Mouse (Mus musculus) C2C12 (cell line): ENCODE measurements at regions not wholly inside any gene's neighbourhood (a gene's known extent, or its start where the extent isn't known, plus 50 kb on each side); places are given as distances from the start of the nearest gene placed in this dataset.

Experiments used
- H3K27me3 ChIP-seq: one replicate; pipeline ENCODE4 v1.6.1; 2011; ENCODE audit not compliant: control insufficient read depth, insufficient read depth, insufficient read length
- H3K36me3 ChIP-seq: one replicate; pipeline ENCODE4 v1.6.1; 2011; ENCODE audit not compliant: control insufficient read depth, insufficient read depth
- H3K4me3 ChIP-seq: one replicate; pipeline ENCODE4 v1.5.1; 2011; ENCODE audit warnings: mild to moderate bottlenecking, control low read depth; ENCODE audit not compliant: poor library complexity, insufficient read depth, severe bottlenecking
- H3K79me2 ChIP-seq: one replicate; pipeline ENCODE4 v1.6.1; 2011; ENCODE audit not compliant: control insufficient read depth, insufficient read depth
- H3K79me3 ChIP-seq: one replicate; pipeline ENCODE4 v1.6.1; 2011; ENCODE audit warnings: low read depth, control low read depth
- H3ac ChIP-seq: one replicate; pipeline ENCODE3; 2011; ENCODE audit warnings: low read depth; ENCODE audit not compliant: control insufficient read depth, insufficient read length
- CEBPB ChIP-seq: IDR thresholded peaks from one replicate; pipeline ENCODE4 v1.6.1; 2011; ENCODE audit warnings: low read depth, mild to moderate bottlenecking, control low read depth, moderate library complexity
- CTCF ChIP-seq: IDR thresholded peaks from one replicate; pipeline ENCODE4 v1.5.1; 2011; ENCODE audit not compliant: control insufficient read depth, insufficient read depth, insufficient read length
- FOSL1 ChIP-seq: IDR thresholded peaks from one replicate; pipeline ENCODE4 v1.8.0; 2011; ENCODE audit warnings: mild to moderate bottlenecking, low read length; ENCODE audit not compliant: poor library complexity, insufficient read depth, severe bottlenecking
- MAX ChIP-seq: IDR thresholded peaks from one replicate; pipeline ENCODE4 v1.6.1; 2011; ENCODE audit warnings: mild to moderate bottlenecking, control low read depth
- MYOD1 ChIP-seq: IDR thresholded peaks from one replicate; pipeline ENCODE4 v1.6.1; 2011; ENCODE audit warnings: low read depth; ENCODE audit not compliant: control insufficient read depth, insufficient read length
- MYOG ChIP-seq: IDR thresholded peaks from one replicate; pipeline ENCODE4 v1.6.1; 2011; ENCODE audit not compliant: control insufficient read depth, insufficient read length; ENCODE audit errors: extremely low read depth
- USF1 ChIP-seq: IDR thresholded peaks from one replicate; pipeline ENCODE4 v1.6.1; 2011; ENCODE audit warnings: low read depth, mild to moderate bottlenecking, control low read depth, moderate library complexity

- H3ac ChIP-seq = no peak overlapping the region
- TF ChIP-seq FOSL1 = no peak
- TF ChIP-seq USF1 = no peak
- TF ChIP-seq CEBPB = no peak
- TF ChIP-seq CTCF = no peak
- no peak for TF ChIP-seq MYOD1
- no peak for TF ChIP-seq MAX
- no peak for TF ChIP-seq MYOG
Measured at GRCm38 (mm10) chr9:101641524-101641923, 220.1 kb upstream of the 9630041A04Rik start.

GRCm38 (mm10) chr9:101640598-101640997 is 221.0 kb upstream of the 9630041A04Rik start:
- Histone ChIP-seq H3K36me3 (no peaks in the 10 kb centered on the region), H3K79me3 (no peaks in the 10 kb centered on the region), H3K79me2 (no peaks in the 10 kb centered on the region), H3K27me3 (no peaks in the 10 kb centered on the region), H3ac (no peak overlapping the region), H3K4me3 (no peak overlapping the region)
- TF ChIP-seq CTCF (no peak), FOSL1 (no peak), CEBPB (no peak), MYOD1 (no peak), USF1 (no peak), MAX (no peak), MYOG (no peak)

More at GRCm38 (mm10) chr9:101641524-101641923, 220.1 kb upstream of the 9630041A04Rik start:
- Histone ChIP-seq H3K79me2 (no peaks in the 10 kb centered on the region), H3K4me3 (no peak overlapping the region), H3K27me3 (no peaks in the 10 kb centered on the region), H3K79me3 (no peaks in the 10 kb centered on the region), H3K36me3 (no peaks in the 10 kb centered on the region)

- H3K79me2 ChIP-seq = no peaks in the 10 kb centered on the region
- TF ChIP-seq USF1 (no peak), MYOD1 (no peak), MAX (no peak), MYOG (no peak), CTCF (no peak), CEBPB (no peak), FOSL1 (no peak)
- no peaks in the 10 kb centered on the region for H3K27me3 ChIP-seq
- no peak overlapping the region for H3ac ChIP-seq
- no peak overlapping the region for H3K4me3 ChIP-seq
- no peaks in the 10 kb centered on the region for H3K79me3 ChIP-seq
- no peaks in the 10 kb centered on the region for H3K36me3 ChIP-seq
Measured at GRCm38 (mm10) chr9:101616261-101616660, 245.4 kb upstream of the 9630041A04Rik start.

GRCm38 (mm10) chr9:101615176-101615575 is 246.5 kb upstream of the 9630041A04Rik start:
- Histone ChIP-seq H3K4me3 (no peak overlapping the region), H3K79me2 (no peaks in the 10 kb centered on the region), H3K36me3 (no peaks in the 10 kb centered on the region), H3ac (no peak overlapping the region), H3K79me3 (no peaks in the 10 kb centered on the region), H3K27me3 (no peaks in the 10 kb centered on the region)
- no peak for TF ChIP-seq MAX
- no peak for TF ChIP-seq CTCF
- TF ChIP-seq CEBPB = no peak
- no peak for TF ChIP-seq MYOG
- no peak for TF ChIP-seq USF1

- no peaks in the 10 kb centered on the region for H3K79me2 ChIP-seq
- no peaks in the 10 kb centered on the region for H3K79me3 ChIP-seq
- H3K27me3 ChIP-seq = no peaks in the 10 kb centered on the region
- no peak overlapping the region for H3K4me3 ChIP-seq
- no peaks in the 10 kb centered on the region for H3K36me3 ChIP-seq
- TF ChIP-seq MYOG = no peak
- TF ChIP-seq CTCF = no peak
- no peak for TF ChIP-seq FOSL1
- H3ac ChIP-seq = no peak overlapping the region
Measured at GRCm38 (mm10) chr9:101613933-101614332, 247.7 kb upstream of the 9630041A04Rik start.

- TF ChIP-seq MAX = no peak
- no peak for TF ChIP-seq MYOD1
- TF ChIP-seq USF1 = no peak
- TF ChIP-seq CEBPB = no peak
- no peak for TF ChIP-seq FOSL1
- no peak for TF ChIP-seq MYOG
- TF ChIP-seq CTCF = no peak
- Histone ChIP-seq H3K79me3 (no peaks in the 10 kb centered on the region), H3K4me3 (no peak overlapping the region), H3K27me3 (no peaks in the 10 kb centered on the region), H3ac (no peak overlapping the region), H3K36me3 (no peaks in the 10 kb centered on the region), H3K79me2 (no peaks in the 10 kb centered on the region)
Measured at GRCm38 (mm10) chr9:101613471-101613870, 248.2 kb upstream of the 9630041A04Rik start.

GRCm38 (mm10) chr9:101612971-101613370 is 248.7 kb upstream of the 9630041A04Rik start:
- H3K27me3 ChIP-seq = no peaks in the 10 kb centered on the region
- H3K79me2 ChIP-seq = no peaks in the 10 kb centered on the region
- no peak overlapping the region for H3K4me3 ChIP-seq
- H3K79me3 ChIP-seq = no peaks in the 10 kb centered on the region
- H3K36me3 ChIP-seq = no peaks in the 10 kb centered on the region
- TF ChIP-seq FOSL1 (no peak), CEBPB (no peak)
- no peak overlapping the region for H3ac ChIP-seq
